Mouse (Mus musculus) T-helper 2 cell (primary cell): ENCODE results near the gene Gm20479.

Experiments used
- in situ Hi-C: fragments of 300-600 bp; cut with MboI, MseI; formaldehyde crosslinking; loops from one replicate; pipeline ENCODE4 v1.15.1; 2025; ENCODE audit warnings: high pct_unique_total_duplicates

Gm20479 gene

DNA sequence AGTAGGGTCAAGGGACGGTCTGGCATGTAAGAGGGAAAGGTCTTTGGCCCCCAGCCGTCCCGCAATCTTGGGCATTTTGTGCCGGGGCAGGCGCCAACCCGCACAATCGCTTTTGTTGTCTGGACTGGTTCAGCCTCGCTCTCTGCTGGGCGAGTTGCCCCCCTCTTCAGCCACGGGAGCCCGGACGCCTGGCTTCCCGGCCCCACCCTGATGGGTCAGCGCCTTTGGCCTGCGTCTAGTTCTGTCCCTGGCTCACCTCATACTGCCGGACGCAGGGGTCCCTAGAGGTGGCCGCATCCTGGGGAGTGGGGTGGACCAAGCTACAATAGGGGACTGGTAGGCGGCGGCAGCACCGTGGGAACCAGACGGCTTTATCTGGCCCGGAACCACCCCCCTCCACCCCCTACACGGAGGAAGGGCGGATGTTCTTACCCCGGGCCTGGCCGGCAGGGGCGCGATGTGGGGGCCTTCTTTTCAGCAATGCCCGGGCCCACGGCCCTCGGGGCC is 22.8 kb downstream of the Gm20479 start:
- in situ Hi-C loops, result loop anchor here (10.0 to 25.0 kb wide), 3 partner anchors 60 to 1947 kb away; partner anchors contain the start of genes Hipk4 and Lipe

DNA sequence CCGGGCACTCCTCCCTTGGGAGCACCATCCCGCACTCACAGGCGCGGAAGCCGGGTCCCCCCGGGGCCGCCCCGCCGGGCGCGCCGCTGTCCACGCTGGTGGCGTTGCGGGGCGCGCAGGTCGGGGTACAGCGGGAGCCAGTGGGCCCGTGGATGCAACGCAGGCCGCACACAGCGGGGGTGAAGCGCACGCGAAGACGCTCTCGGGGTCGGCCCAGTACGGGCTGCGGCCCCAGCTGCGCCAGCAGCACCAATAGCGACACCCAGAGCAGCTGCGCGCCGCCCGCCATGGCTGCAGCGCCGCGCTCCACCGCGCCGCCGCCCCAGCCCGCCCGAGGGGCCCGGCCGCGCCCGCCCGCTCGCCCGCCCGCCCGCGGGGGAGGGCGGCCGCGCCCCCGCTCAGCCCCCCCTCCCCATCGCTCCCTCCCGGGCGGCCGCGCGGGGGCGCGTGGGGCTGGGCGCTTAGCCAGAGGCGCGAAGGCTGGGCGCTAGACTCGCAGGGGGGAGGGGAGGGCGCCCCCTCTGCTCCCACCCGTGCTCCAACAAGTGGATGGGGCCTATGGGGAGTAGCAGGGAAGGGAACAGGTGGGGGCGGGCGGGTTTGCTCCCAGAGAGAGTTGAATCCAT is 23.8 kb downstream of the Gm20479 start:
- in situ Hi-C loops, result loop anchor here (10.0 to 25.0 kb wide), 3 partner anchors 61 to 1946 kb away; partner anchors contain the start of genes Hipk4 and Lipe

DNA sequence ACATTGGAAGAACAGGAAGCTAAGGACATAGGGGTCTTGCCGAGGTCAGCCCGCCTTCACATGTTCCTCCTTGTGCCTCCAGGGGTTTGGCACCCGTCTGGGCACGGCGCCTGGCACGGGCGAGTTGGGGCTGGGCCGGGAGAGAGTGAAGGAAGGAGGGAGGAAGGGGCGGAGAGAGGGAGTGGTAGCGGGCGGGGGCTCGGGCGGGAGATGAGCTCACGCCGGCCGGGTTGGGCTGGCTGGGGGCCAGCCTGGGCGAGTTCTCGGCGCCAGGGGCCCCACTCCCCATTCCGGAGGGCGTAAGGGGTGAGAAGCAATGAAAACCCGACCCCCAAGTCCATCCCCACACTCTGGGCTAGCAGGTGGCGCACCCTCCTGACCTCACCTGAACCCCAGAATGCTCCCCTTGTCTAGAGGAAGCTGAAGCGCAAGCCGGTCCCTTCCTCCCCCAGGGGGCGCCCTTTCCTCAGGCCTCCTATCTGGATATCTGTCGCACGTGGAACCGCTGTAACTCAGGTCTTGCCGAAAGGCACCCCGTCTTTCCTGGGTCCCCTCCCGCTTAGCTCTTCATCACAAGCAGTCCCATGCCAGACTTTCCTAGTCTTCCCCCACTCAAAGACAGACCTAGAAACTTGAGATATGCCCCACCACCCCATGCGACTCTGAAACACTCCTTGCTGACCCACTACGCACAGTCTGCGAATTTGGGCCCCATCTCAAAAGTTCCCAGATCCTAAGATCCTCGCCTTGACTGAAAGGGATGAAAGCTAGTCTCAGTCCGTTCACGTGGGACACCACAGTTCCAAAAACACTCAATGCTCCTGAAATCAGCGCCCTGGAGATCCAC is 24.6 kb downstream of the Gm20479 start:
- in situ Hi-C loops, result loop anchor here (10.0 to 25.0 kb wide), 3 partner anchors 62 to 1945 kb away; partner anchors contain the start of genes Hipk4 and Lipe

DNA sequence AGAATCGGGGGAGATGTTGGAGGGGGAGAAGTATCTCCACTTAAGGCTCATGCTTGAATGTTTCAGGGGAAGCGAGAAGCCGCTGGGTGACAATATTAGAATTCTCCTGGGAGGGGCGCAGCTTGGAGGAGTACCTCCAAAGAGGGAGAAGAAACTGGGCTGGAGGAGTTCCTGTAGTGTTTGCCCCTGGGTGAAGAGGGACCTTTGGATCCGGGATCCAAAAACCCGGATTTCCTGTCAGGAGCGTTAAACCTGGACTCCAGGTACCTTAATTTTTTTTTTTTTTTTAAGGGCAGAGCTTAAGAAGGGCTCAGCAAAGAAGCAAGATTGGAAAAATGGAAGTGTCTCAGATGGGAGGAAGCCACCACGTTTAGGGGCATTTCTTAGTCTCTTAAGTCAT is 25.4 kb downstream of the Gm20479 start:
- in situ Hi-C loops, result loop anchor here (10.0 to 25.0 kb wide), 3 partner anchors 63 to 1945 kb away; partner anchors contain the start of genes Hipk4 and Lipe

DNA sequence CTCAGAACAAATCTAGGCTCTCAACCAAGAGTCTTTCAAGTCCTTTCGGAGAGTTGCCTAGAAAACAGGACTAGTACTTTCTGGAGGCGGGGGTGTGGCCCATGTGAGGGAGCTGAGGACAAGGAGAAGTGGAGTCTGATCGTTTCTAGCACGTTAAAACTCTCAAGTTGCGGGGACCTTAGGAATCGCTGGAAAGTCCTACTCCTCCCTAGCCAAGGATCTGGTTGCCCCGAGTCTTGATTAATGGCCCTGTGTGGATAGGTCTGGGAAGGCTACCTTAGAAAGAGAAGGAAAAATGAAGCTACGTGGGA is 25.7 kb downstream of the Gm20479 start:
- in situ Hi-C loops, result loop anchor here (10.0 to 25.0 kb wide), 3 partner anchors 63 to 1944 kb away; partner anchors contain the start of genes Hipk4 and Lipe

DNA sequence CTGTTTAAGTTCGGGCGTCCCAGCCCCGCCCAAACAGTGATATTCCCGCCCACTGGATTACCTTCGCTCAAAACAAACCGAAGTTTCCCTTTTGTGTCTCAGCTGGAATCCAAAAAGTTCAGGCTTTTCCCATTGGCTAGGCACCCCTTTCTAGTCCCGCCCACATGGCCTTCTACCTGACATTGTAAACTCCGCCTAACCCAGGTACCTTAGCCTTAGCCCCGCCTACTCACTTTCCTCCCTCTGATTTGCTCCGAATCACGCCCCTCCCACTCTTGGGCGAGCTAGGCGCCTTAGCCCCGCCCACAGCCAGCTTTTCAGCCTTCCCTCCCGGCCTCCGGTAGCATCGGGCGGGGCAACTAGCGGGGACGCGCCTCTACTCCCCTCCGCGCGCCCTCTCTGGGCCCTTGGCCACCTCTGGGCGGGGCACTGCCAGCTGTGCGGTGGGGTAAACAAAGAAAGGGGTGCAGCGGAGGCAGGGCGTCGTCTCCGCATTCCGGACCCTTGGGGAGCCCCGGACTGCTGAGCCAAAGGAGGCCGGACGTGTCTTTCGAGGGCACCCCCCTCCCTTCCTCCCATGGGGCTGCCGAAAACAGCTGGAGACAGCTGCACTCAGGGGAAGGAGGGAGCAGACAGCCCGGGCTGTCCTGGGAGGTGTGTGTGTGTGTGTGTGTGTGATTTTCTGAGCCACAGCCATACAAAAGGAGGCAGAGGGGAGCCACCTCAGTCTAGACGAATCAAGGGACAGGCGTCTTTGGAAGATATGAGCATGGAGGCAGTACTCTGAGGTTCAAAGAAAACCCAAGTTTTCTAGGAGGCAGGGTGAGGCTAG is 26.3 kb downstream of the Gm20479 start:
- in situ Hi-C loops, result loop anchor here (10.0 to 25.0 kb wide), 3 partner anchors 64 to 1944 kb away; partner anchors contain the start of genes Hipk4 and Lipe

DNA sequence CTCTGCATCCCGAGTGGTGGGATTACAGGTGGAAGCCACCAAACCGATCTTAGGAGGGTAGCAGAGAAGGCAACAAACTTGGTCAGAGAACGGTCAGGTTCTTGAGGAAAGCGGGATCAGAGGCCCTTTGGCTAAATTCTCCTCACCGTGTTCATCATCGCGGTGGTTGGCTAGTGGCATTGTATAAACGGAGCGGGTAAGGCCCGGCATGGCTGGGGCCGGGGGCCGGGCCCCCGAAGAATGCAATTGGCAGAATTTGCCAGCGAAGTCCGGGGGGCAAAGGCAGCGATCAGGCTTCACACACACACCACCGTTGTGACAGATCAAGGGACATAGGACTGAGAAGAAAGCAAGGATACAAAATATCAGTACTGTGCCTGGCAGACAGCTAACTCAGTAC is 27.2 kb downstream of the Gm20479 start:
- in situ Hi-C loops, result loop anchor here (10.0 to 25.0 kb wide), 3 partner anchors 65 to 1943 kb away; partner anchors contain the start of genes Hipk4 and Lipe

DNA sequence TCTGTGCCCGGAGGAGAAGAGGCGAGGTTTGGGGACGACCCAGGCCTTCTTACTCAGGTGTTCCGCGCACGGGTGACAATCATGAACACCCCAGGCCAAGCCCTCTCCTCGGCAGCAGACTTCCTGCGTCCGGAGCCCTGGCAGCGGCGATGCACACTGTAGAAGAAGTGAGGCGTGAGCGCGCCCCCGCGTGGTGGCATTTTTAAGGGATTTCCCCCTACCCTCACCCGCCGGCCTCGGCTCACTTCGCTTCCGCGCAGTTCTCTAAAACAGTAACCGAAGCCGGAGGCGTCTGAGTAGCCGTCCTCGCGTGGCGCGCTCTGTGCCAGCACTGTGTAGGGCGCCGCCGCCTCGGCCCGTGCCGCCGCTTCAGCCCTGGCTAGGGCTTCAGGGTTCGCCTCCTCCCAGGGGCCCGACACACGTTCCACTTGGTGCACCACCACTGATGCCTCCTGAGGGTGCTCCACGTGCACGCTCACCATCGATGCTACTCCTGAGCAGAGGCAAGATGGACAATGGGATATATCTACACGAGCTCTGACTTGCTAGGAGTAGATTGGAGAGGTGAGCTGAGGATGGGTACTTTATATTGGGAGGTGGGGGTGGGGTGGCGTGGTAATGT is 27.8 kb downstream of the Gm20479 start:
- in situ Hi-C loops, result loop anchor here (25.0 kb wide), 1 partner anchor 1942 kb away; the partner anchor contains the start of gene Lipe

DNA sequence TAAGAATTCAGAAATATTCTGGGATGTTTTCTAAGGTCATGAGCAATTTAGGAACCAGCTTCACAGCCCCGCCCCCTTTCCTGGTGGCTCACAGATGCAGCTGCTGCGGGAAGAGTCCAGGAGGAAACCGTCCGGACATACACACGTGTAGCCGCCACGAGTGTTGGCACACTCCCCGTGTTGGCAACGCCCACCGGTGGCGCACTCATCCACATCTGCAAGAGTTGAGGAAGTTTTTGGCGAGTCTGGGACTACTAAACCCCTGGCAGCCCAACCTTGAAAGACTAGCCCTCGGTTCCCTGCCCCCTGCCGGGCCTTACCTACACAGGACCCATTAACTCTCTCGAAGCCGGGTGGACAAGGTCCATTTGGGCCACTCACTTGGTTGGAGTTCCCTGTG is 28.6 kb downstream of the Gm20479 start:
- in situ Hi-C loops, result loop anchor here (25.0 kb wide), 1 partner anchor 1941 kb away; the partner anchor contains the start of gene Lipe

DNA sequence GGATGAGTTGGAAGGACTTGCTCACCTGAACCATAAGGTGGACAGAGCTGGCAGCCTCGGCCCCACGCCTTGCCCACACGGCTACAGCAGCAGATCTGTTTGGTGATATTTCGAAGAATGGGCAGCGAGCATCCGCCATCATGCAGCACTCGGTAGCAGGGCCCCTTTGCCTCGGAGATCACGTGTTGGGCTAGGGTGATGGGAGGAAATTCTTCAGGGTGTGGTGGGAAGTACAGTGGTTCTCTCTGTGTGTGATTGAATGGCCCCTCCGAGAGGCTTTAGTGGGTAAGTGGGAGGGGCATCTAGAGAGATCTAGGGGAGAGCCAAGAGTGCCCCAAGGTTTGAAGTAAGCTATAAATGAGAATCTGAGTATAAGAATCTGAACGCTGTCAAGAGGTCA is 29.1 kb downstream of the Gm20479 start:
- in situ Hi-C loops, result loop anchor here (25.0 kb wide), 1 partner anchor 1941 kb away; the partner anchor contains the start of gene Lipe

DNA sequence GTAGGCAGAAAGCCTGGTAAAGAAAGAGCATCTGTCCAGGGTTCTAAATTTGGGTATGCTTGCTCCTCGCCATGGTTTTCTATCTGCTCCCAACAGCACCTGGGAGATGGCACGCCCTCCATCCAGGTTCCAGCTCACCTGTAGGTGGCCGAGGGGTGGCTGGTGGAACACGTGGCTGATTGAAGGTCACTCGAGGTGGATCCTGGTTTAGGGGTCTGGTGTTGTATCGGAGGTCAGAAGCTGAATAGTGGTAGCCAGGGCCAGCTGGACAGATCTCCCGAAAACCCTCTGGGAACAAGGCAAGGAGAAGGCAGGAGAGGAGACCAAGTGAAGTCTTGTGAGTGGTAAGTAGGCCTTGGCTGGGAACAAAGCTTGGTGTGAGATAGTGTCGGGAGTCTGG is 29.7 kb downstream of the Gm20479 start:
- in situ Hi-C loops, result loop anchor here (25.0 kb wide), 1 partner anchor 1940 kb away; the partner anchor contains the start of gene Lipe

DNA sequence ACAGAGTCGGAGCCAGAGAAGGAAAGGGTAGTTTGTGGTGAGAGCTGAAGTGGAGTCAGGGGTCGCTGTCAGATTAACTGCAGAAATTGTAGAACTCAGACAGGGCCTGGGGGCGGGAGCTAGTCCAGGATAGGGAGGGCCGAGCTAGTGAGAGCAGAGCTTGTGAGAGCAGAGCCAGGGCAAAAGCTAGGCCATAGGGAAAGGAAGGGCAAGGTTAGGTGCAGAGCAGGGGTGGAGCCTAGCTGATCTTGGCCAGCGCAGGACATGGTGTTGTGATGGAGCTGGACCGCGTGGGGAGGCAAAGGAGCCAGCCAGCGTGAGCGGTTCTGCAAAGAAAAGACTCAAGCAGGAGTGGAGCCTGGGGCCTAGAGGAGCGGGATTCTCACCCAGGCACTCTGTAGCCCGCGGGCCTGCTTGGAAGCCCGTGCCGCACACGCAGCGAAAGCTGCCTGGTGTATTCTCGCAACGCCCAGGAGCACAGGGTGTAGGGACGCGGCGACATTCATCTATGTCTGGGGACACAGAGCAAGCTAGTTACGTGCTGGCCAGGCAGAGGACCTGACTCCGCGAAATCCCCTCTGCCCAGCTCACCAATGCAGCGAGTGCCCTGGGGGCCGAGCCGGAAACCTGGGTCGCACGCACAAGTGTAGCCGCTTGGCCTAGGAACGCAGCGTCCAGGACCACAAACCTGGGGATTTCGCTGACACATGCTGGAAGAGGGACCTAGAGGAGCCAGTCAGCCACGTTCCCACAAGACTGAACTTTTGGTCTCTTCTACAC is 30.9 kb downstream of the Gm20479 start:
- in situ Hi-C loops, result loop anchor here (25.0 kb wide), 1 partner anchor 1939 kb away; the partner anchor contains the start of gene Lipe

DNA sequence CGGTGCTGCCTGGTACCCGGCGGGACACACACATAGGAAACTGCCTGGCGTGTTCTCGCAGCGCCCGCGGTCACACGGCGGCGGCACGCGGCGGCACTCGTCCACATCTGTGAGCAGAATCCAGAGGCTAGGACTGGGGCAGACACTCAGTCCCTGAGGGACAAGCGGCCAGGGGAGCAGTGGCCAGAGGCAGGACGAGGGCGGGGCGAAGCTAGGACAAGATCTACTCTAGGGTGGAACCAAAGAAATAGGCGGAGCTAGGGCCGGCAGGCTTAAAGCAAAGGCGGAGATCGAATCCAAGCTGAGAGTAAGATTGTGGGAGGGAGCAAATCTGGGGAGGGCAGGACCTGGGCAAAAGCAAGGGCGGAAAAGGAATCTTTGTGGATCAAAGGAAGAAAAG is 31.5 kb downstream of the Gm20479 start:
- in situ Hi-C loops, result loop anchor here (25.0 kb wide), 1 partner anchor 1938 kb away; the partner anchor contains the start of gene Lipe

DNA sequence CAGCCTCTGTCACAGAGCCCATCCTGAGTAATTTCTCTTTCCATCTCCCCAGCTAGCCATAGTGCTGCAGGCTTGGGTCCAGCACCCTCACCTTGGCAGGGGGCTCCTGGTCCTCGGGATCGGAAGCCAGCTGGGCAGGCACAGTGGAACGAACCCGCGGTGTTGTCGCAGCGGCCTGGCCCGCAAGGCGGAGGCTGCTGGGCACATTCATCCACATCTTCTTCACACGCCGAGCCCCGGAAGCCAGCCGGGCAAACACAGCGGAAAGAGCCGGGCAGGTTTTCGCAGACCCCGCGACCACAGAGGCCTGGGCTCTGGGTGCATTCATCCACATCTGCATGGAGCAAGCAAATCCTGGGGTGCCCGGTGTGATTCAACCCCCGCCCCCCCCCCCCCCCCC is 32.3 kb downstream of the Gm20479 start:
- in situ Hi-C loops, result loop anchor here (25.0 kb wide), 1 partner anchor 1938 kb away; the partner anchor contains the start of gene Lipe

DNA sequence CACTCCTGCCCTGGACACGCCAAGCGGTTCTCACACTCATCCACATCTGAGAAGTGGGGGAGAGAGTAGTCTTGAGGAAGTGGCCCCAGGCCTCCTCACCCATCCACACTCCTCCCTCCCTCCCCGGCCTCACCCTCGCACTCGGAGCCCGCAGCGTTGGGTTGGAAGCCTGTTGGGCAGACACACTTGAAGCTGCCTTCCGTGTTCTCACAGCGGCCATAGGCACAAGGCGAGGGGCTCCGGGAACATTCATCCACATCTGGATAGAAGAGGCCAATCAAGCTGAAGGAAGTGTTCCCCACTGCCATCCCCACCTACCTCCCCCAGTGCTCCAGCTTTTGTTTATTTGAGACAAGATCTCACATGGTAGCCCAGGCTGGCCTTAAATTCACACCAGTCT is 33.1 kb downstream of the Gm20479 start:
- in situ Hi-C loops, result no loop called here

DNA sequence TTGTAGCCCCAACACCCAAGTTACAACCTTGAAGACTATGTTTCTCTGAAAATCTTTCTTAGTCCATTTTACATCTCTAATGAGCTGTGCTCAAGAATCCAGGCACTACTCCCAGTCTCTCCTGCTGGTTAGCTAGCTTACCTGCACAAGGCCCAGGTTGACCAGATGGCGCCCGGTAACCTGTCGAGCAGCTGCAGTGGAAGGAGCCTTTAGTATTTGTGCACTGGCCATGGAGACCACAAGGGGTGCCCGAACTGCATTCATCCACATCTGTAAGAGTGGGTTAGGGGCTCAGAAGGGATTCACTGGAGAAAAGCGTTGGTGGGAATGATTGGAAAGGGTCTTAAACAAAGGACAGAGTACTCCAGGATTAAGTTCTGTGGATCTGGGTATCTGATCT is 34.2 kb downstream of the Gm20479 start:
- in situ Hi-C loops, result no loop called here

DNA sequence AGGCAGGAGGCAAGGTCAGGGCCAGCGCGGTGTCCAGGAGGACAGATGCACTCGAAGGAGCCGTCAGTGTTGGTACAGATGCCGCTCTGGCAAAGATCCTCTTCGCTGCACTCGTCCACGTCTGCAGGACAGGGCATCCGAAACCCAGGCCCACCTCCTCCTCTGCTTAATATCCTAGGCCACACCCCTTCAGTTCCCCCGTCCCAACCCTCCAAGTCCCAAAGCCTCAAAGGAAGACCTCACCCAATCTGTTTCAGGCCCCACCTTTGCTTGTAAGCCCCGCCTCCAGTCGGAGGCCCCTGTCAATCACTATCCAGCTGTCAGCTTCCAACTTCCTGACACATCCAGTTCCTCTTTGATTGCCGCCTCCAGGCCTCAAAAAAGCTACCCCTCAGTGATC is 34.9 kb downstream of the Gm20479 start:
- in situ Hi-C loops, result no loop called here

DNA sequence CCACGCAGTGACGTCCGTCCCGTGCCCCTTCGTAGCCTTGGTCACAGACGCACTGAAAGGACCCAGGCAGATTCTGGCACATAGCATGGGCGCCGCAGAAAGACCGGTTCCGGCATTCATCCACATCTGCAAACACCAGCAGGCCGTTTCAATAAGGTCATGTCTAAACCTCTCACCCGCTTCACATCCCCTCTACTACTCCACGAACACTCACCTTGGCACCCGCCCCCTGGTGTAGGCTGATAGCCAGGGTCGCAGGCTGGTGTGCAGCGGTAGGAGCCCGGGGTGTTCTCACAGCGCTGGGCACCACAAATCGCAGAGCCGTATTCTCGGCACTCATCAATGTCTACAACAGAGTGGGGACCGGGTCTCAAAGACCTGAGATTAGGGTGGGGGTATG is 37.8 kb downstream of the Gm20479 start:
- in situ Hi-C loops, result no loop called here

DNA sequence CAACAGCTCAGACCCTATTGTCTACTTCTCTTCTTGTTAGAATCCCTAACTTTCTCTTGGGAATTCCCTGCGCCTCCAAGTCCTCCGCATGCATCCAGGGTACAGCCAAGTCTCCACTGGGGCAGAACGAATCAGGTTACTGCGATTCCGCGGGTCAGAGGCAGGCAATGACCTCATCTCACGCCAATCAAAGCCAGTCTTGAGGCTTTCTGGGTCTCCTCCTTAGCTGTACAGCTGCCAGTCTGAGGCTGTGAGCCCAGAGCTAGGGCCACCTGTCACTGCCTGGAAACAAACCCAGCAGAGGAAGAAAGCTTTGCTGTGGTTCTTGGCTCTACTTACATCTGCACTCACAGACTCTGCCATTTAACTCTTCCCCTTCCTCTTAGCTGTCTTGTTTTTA is 41.3 kb downstream of the Gm20479 start:
- in situ Hi-C loops, result no loop called here

DNA sequence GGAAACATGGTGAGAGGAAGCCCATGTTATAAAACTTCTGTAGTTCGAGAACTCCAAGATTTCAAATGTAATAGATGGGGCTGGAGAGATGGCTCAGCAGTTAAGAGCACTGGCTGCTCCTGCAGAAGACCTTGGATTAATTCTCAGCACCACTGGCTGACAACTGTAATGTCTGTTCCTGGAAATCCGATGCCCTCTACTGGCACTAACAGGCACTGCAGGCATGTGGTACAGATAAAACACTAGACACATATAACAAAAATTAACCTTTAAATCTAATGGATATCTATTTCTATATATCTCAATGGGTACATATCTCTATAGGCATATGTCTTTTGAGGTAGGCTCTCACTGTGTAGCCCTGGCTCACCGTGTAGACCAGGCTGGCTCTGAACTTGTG is 42.8 kb downstream of the Gm20479 start:
- in situ Hi-C loops, result no loop called here
